Mouse (Mus musculus): ENCODE data around the gene Kirrel3. TPM values are rescaled to one million over a fixed set of nuclear protein-coding genes. Genes with fewer than 3 reads are reported as not detected.
A peak's percentile ranks its signal among the peaks of the same experiment; 100 is the strongest.

The Kirrel3 gene
- polyA plus RNA-seq, 1 experiment from 2014 or later, result 1.0 TPM

DNA sequence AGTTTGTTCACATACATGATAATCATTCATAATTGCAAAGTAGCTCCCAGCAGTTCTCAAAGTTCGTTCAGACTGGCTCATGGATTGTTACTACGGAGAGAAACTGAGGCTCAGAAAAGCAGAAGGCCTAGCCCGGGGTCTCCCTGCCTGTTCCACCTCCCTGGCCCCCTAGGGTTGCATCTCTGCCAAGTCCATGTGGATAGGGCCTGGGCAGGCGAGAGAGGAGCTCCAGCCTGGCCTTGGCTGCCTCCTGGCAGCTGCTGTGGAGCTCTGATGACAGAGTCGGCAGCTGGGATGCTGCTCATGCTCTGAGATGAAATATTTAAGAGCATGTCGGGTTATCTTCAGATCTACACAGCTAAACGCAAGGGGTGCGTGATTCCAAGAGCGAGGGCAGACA, 459.6 kb downstream of the Kirrel3 start:
- H3K9me3 ChIP-seq, result no peaks in the 10 kb centered on the region
- H3K4me3 ChIP-seq, result no peak overlapping the region
- H3K36me3 ChIP-seq, result no peaks in the 10 kb centered on the region
- H3K27ac ChIP-seq, result no peak overlapping the region
- no peak for DNase-seq (ENCODE audit: low spot score)
- H3K4me1 ChIP-seq, result peaks cover 10% of the 10 kb centered on the region; the same call in 1 of the 2 replicates
- 71% methylated on average over 9 of the region's 9 CpGs for WGBS
- 0 out of 2 replicates have a peak, but pooled peaks cover 5% of the 10 kb centered on the region for H3K27me3 ChIP-seq (ENCODE audit: insufficient read depth, poor library complexity, severe bottlenecking)

DNA sequence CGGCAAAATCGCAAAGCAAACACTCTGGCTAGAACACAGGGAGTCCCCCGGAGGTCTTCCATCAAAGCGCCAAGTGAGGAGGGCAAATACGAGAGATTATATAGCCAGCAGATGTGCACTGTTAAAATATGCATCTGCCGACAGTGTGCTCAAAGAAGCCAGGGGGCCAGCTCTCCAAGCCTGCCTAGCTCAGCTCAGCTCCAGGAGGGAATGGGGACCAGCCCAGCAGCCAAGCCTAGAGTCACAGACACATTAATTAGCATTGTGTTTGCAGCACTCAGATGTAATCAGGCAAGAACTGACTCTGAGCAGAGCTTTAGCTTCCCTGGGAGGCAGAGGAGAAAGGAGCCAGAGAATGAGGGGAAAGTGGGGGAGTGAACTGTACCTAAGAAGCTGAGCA, 461.6 kb downstream of the Kirrel3 start:
- 0 out of 2 replicates have a peak, but pooled peaks cover 5% of the 10 kb centered on the region for H3K27me3 ChIP-seq (ENCODE audit: insufficient read depth, poor library complexity, severe bottlenecking)
- H3K4me1 ChIP-seq, result peaks cover 10% of the 10 kb centered on the region; the same call in 1 of the 2 replicates
- no peak overlapping the region for H3K27ac ChIP-seq
- H3K36me3 ChIP-seq, result no peaks in the 10 kb centered on the region
- DNase-seq (ENCODE audit: low spot score), result no peak
- H3K9me3 ChIP-seq, result no peaks in the 10 kb centered on the region
- WGBS, result 35% methylated on average over 6 of the region's 6 CpGs
- H3K4me3 ChIP-seq, result no peak overlapping the region

DNA sequence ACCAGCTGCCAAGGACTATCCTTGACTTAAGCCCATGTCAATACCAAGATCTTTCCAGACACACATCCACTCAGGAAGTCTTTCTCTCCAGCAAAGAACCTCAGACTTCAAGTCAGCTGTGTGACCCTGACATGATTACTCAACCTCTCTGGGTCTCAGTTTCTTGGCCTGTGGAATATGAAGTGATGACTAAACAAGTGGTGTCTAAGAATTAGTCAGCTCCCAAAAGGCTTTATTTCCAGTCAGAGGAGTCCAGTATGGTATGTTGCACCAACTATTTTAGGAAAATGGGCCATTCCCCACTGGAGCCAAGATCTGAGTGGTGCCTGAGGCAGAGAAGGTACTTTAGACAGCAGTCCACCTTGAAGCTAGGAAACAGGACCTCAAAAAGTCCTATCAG, 462.0 kb downstream of the Kirrel3 start:
- no peak overlapping the region for H3K4me3 ChIP-seq
- no peak for DNase-seq (ENCODE audit: low spot score)
- H3K27me3 ChIP-seq (ENCODE audit: insufficient read depth, poor library complexity, severe bottlenecking), result 0 out of 2 replicates have a peak, but pooled peaks cover 5% of the 10 kb centered on the region
- H3K9me3 ChIP-seq, result no peaks in the 10 kb centered on the region
- peaks cover 10% of the 10 kb centered on the region; the same call in 1 of the 2 replicates for H3K4me1 ChIP-seq
- H3K27ac ChIP-seq, result no peak overlapping the region
- no peaks in the 10 kb centered on the region for H3K36me3 ChIP-seq

DNA sequence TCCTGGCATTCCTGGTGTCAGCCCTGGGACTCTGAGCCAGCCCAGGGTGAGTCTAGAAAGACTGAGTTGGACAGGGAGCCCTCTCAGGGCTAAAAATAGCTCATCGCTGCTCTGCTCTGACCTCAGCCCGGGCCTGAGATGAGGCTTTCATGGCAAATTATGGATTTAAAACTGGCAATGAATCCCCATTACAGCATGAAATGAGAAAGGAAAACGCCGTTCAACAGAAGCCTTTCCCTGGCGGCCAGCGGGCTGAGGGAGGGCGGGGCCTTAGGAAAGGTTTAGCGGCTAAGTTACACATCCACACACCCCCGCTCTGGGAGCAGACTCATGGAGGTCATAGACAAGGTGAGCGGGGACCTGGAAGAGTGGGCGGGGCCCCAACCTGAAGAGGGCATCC, 467.7 kb downstream of the Kirrel3 start:
- Histone ChIP-seq H3K36me3 (no peaks in the 10 kb centered on the region), H3K27ac (peak overlapping the region; percentile 74), H3K27me3 (ENCODE audit: insufficient read depth, poor library complexity, severe bottlenecking) (no peaks in the 10 kb centered on the region), H3K4me3 (no peak overlapping the region), H3K9me3 (no peaks in the 10 kb centered on the region), H3K4me1 (peaks cover 9% of the 10 kb centered on the region; the same call in 1 of the 2 replicates)
- DNase-seq (ENCODE audit: low spot score), result no peak
- WGBS, result 43% methylated on average over 11 of the region's 11 CpGs

DNA sequence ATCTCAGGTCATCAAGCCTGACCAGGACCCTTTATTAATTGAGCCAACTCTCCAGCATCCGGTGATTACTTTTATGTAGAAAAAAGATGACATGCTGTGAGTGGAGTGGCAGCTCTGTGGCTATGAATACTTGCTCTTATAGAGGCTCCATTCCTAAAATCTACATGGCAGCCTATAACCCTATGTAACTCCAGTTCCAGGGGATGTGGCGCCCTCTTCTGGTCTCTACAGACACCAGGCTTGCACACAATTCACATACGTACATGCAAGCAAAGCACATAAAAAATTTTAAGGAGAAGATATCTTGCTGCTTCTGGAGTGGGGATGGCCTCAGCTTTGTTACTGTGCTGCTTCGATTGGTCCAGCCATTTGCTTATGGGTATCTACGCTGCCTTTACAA, 468.5 kb downstream of the Kirrel3 start:
- H3K27ac ChIP-seq, result no peak overlapping the region
- H3K9me3 ChIP-seq, result no peaks in the 10 kb centered on the region
- no peaks in the 10 kb centered on the region for H3K27me3 ChIP-seq (ENCODE audit: insufficient read depth, poor library complexity, severe bottlenecking)
- H3K4me1 ChIP-seq, result peaks cover 9% of the 10 kb centered on the region; the same call in 1 of the 2 replicates
- no peak overlapping the region for H3K4me3 ChIP-seq
- no peak for DNase-seq (ENCODE audit: low spot score)
- WGBS, result 56% methylated on average over 5 of the region's 5 CpGs
- H3K36me3 ChIP-seq, result no peaks in the 10 kb centered on the region

DNA sequence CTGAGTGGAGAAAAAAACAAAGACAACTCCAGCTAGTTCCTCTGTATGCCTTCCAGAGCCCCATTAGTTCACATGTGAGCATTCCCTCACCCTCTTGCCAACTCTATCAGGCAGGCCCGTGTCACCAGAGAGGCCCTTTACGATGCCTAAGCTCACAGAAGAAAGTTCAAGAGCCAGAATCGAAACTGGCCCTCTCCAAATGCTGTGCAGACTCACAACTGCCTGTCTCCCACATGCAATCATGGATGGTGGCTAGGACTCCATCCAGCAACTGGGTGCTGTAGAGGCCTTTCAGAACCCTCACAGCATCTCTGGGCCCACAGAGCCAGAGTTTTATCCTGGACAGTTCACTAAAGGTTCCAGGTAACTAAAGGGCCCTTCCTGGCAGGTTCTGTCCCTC, 470.8 kb downstream of the Kirrel3 start:
- DNase-seq (ENCODE audit: low spot score), result no peak
- no peaks in the 10 kb centered on the region for H3K27me3 ChIP-seq (ENCODE audit: insufficient read depth, poor library complexity, severe bottlenecking)
- H3K9me3 ChIP-seq, result no peaks in the 10 kb centered on the region
- 82% methylated on average over 3 of the region's 3 CpGs for WGBS
- peaks cover 9% of the 10 kb centered on the region; the same call in 1 of the 2 replicates for H3K4me1 ChIP-seq
- H3K4me3 ChIP-seq, result no peak overlapping the region
- H3K36me3 ChIP-seq, result no peaks in the 10 kb centered on the region
- H3K27ac ChIP-seq, result no peak overlapping the region

DNA sequence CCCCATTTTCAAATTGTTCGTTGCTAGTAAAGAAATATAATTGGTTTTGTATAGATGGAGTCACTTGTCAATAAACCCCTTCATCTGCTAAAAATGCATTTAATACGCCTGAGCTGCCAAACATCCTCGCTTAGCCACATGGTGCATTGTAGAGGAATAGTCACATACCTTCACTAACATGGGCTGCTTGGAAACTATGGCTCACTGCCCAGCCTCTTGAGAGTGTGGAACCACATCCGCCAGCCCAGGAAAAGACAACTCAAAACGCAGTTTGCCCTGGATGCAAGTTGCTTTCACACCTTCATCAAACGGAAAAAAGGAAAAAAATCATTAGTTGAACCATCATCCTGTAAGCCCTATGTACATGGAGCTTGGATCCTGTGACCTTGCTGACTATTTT, 472.0 kb downstream of the Kirrel3 start:
- H3K4me1 ChIP-seq, result peaks cover 9% of the 10 kb centered on the region; the same call in 1 of the 2 replicates
- no peak overlapping the region for H3K27ac ChIP-seq
- H3K27me3 ChIP-seq (ENCODE audit: insufficient read depth, poor library complexity, severe bottlenecking), result 0 out of 2 replicates have a peak, but pooled peaks cover 2% of the 10 kb centered on the region
- H3K9me3 ChIP-seq, result no peaks in the 10 kb centered on the region
- H3K4me3 ChIP-seq, result no peak overlapping the region
- WGBS, result 77% methylated on average over 6 of the region's 6 CpGs
- DNase-seq (ENCODE audit: low spot score), result no peak
- no peaks in the 10 kb centered on the region for H3K36me3 ChIP-seq

DNA sequence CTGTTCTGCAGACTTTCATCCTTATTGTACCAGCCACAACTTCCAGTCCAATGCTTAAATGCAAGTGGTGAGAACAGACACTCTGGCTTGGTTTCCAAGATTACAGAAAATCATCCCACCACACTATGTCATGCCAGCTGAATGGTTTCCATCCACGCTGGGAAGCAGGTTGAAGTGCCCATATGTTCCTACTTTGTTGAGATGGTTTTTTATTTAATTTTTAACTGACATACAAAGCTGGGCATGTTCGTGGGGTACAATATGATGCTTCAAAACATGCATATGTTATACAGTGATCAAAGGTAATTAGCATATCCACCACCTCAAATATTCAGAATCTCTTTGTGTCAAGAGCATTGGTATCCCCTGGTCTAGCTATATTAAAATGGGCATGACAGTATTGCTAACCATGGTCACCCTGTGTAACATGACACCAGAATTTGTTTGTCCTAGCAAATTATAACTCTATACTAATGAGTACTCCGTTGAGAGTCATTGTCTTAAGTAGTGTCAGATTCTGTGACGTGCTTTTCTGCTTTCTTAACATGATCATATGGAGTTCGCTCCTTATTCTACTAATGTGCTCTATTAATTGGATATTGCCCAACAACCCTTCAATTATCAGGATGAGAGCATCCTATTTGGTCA, 472.6 kb downstream of the Kirrel3 start:
- H3K9me3 ChIP-seq, result no peaks in the 10 kb centered on the region
- no peaks in the 10 kb centered on the region for H3K36me3 ChIP-seq
- no peak overlapping the region for H3K4me3 ChIP-seq
- WGBS, result 73% methylated on average over 5 of the region's 5 CpGs
- 0 out of 2 replicates have a peak, but pooled peaks cover 2% of the 10 kb centered on the region for H3K27me3 ChIP-seq (ENCODE audit: insufficient read depth, poor library complexity, severe bottlenecking)
- no peak for DNase-seq (ENCODE audit: low spot score)
- no peak overlapping the region for H3K27ac ChIP-seq
- H3K4me1 ChIP-seq, result peaks cover 5% of the 10 kb centered on the region; the same call in 1 of the 2 replicates

DNA sequence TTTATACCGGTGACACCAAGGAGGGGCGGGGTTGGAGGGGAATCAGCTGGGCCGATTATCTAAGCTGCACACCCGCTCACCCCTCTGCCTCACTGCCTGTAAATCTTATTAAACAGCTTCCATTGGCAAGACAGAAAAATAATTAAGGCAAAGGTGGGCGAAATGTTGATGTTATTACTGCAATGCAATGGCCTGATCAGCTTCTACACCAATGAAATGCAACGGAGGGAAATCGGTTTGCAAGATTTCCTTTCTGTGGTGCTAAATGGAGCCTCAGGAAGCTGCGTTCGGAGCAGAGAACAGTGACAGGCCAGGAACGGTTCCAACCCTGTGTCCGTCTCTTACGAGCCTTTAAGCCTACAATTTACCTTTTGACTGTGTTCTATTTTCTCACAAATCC, 475.0 kb downstream of the Kirrel3 start:
- Histone ChIP-seq H3K36me3 (no peaks in the 10 kb centered on the region), H3K27ac (no peak overlapping the region), H3K9me3 (no peaks in the 10 kb centered on the region), H3K4me1 (no peaks in the 10 kb centered on the region), H3K4me3 (no peak overlapping the region), H3K27me3 (ENCODE audit: insufficient read depth, poor library complexity, severe bottlenecking) (0 out of 2 replicates have a peak, but pooled peaks cover 6% of the 10 kb centered on the region)
- DNase-seq (ENCODE audit: low spot score), result no peak
- WGBS, result 68% methylated on average over 12 of the region's 12 CpGs

DNA sequence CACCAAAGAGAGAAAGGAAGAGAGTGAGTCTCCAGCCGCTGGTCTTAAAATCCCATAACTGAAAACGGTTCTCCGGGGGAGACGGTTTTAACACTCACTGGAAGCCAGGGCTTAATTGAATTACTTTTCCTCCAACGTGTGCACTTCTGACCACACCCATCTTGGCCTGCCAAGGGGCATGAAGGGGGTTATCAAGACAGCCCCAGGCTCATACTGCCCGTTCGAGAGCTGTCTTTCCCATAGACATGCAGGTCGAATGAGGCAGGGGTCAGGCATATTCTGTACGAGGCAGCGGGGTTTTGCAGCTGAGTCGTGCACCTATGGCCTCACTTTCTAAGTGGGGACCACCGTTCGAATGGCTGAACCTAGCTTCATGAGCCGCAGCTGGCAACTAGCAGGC, 475.5 kb downstream of the Kirrel3 start:
- Histone ChIP-seq H3K9me3 (no peaks in the 10 kb centered on the region), H3K27ac (no peak overlapping the region), H3K4me3 (no peak overlapping the region), H3K4me1 (no peaks in the 10 kb centered on the region), H3K27me3 (ENCODE audit: insufficient read depth, poor library complexity, severe bottlenecking) (0 out of 2 replicates have a peak, but pooled peaks cover 6% of the 10 kb centered on the region), H3K36me3 (no peaks in the 10 kb centered on the region)
- no peak for DNase-seq (ENCODE audit: low spot score)
- 76% methylated on average over 14 of the region's 14 CpGs for WGBS

DNA sequence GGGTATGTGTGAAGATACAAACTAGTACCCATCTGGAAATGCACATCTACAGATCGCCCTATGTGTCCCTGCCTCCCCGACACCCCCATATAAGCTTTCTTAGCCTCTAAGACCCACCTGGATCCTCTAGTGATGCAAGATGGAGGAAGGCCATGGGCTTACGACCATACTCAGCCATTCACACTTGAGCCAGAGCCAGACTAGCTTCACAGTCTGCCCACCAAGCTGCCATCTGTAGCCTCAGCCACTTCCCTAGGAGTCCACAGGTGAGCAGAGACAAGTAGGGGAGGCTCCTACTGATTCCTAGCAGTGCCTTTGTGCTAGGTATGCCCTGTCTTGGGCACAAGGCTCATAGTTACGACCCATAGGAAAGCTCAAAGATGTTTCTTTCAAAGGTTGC, 476.6 kb downstream of the Kirrel3 start:
- Histone ChIP-seq H3K27ac (no peak overlapping the region), H3K4me3 (no peak overlapping the region), H3K36me3 (no peaks in the 10 kb centered on the region), H3K4me1 (no peaks in the 10 kb centered on the region), H3K9me3 (no peaks in the 10 kb centered on the region), H3K27me3 (ENCODE audit: insufficient read depth, poor library complexity, severe bottlenecking) (0 out of 2 replicates have a peak, but pooled peaks cover 6% of the 10 kb centered on the region)
- WGBS, result 82% methylated on average over 4 of the region's 4 CpGs
- DNase-seq (ENCODE audit: low spot score), result no peak

DNA sequence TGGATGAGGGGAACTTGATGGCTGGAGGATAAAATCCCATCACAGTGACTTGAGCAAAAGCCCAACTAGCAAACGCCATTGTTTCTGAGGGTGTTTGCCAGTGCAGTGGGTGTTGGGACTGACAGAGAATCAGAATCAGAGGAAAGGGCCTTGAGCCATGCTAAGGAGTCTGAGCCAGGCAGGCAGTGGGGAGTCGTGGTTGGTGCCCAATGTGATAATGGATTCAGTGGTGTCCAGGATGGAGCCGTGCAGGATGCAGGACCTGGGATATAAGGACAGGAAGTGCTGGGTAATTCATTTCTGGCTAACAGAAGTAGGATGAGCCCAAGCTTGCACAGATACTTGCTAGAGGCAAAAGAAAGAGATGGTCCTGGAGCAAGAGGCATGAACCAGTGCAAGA, 477.9 kb downstream of the Kirrel3 start:
- Histone ChIP-seq H3K36me3 (no peaks in the 10 kb centered on the region), H3K27me3 (ENCODE audit: insufficient read depth, poor library complexity, severe bottlenecking) (0 out of 2 replicates have a peak, but pooled peaks cover 6% of the 10 kb centered on the region), H3K4me3 (no peak overlapping the region), H3K4me1 (no peaks in the 10 kb centered on the region), H3K27ac (no peak overlapping the region), H3K9me3 (no peaks in the 10 kb centered on the region)
- DNase-seq (ENCODE audit: low spot score), result no peak
- WGBS, result 64% methylated on average over 3 of the region's 3 CpGs

DNA sequence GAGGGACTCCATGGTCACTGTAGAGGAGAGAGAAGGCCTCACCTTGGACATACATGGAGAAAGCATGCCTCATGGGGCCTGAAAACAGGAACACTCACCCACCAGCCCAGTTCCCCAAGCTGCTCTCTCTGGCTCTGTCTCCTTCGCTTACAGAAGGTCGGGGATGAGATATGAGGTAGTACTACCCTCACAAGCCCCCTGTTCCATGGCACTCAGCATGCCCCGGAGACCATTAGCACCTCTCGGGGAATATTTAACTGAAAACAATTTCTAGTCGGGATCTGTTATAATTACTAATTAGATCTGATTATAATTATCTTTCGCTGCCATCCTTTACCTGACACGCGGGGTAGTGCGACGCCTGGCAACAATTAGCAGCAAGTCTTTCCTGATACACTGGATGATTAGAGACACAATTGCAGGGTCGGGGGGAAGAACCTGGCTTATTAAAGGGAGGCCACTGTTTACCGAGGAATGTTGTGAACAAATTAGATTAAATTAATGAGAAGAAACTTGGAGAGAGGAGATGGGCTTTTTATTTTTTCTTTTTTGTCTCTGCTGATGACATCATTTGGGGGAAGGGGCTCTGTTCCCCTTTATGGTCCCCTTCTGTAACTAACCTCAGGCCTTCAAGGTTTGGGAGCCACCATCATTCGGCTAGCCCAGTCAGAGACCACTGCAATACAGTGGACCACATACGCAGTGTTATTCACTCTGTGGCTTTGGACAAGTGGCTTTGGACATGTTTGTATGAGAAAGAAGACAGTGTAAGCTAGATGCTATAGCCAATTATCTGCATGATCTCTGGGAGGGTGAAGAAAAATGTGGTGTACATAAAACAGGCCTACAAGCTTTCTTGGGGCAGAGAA, 478.7 kb downstream of the Kirrel3 start:
- no peak for DNase-seq (ENCODE audit: low spot score)
- 68% methylated on average over 14 of the region's 14 CpGs for WGBS

More for the DNA sequence above, 478.7 kb downstream of the Kirrel3 start:
- Histone ChIP-seq H3K4me1 (no peaks in the 10 kb centered on the region), H3K27me3 (ENCODE audit: insufficient read depth, poor library complexity, severe bottlenecking) (0 out of 2 replicates have a peak, but pooled peaks cover 6% of the 10 kb centered on the region), H3K9me3 (no peaks in the 10 kb centered on the region), H3K27ac (no peak overlapping the region), H3K4me3 (no peak overlapping the region), H3K36me3 (no peaks in the 10 kb centered on the region)
